Mouse (Mus musculus) thymus, adult 2 months (tissue): ENCODE measurements around the gene Dscam. TPM values are rescaled to one million over a fixed set of nuclear protein-coding genes. Genes with fewer than 3 reads are reported as not detected.

Experiments used
- DNase-seq: peaks from one replicate; pipeline ENCODE4 v3.0.0; 2021
- H3K27ac ChIP-seq: fragments of 200-500 bp; 2 replicates; pipeline ENCODE4 v1.5.1; 2012; ENCODE audit warnings: low read length, control low read depth; ENCODE audit not compliant: control insufficient read depth, insufficient read depth
- H3K27me3 ChIP-seq: fragments of 200-500 bp; 2 replicates; pipeline ENCODE4 v1.6.1; 2012; ENCODE audit warnings: mild to moderate bottlenecking, low read length, moderate library complexity, mixed read lengths; ENCODE audit not compliant: control insufficient read depth, insufficient read depth
- H3K36me3 ChIP-seq: fragments of 200-500 bp; 2 replicates; pipeline ENCODE4 v1.6.1; 2012; ENCODE audit warnings: mild to moderate bottlenecking, low read length, moderate library complexity; ENCODE audit not compliant: control insufficient read depth, insufficient read depth
- H3K4me1 ChIP-seq: fragments of 200-500 bp; replicated peaks from 2 replicates; pipeline ENCODE4 v1.6.1; 2012; ENCODE audit warnings: low read length; ENCODE audit not compliant: control insufficient read depth, insufficient read depth
- H3K4me3 ChIP-seq: fragments of 200-500 bp; 2 replicates; pipeline ENCODE4 v1.5.1; 2012; ENCODE audit warnings: mild to moderate bottlenecking, low read length, control low read depth, moderate library complexity; ENCODE audit not compliant: control insufficient read depth, insufficient read depth
- CTCF ChIP-seq: fragments of 200-500 bp; IDR thresholded peaks from 2 replicates; pipeline ENCODE4 v1.5.1; 2012; ENCODE audit warnings: mild to moderate bottlenecking, control low read depth, low read length, moderate library complexity, borderline replicate concordance; ENCODE audit not compliant: control insufficient read depth, poor library complexity, insufficient read depth; ENCODE audit errors: extremely low read depth
- POLR2A ChIP-seq: fragments of 200-500 bp; IDR thresholded peaks from 2 replicates; pipeline ENCODE4 v1.6.1; 2012; ENCODE audit warnings: mild to moderate bottlenecking, low read length, control low read depth, moderate library complexity; ENCODE audit not compliant: control insufficient read depth, poor library complexity, insufficient read depth; ENCODE audit errors: extremely low read depth
- WGBS: fragments of 180-500 bp; shearing (Covaris S2); methylation state at CpG from one replicate; pipeline ENCODE4 v1.1.7; 2018; 5-methylcytosine and 5-hydroxymethylcytosine counted together
- polyA plus RNA-seq: library from polyadenylated mRNA; depleted of rRNA; stranded (reverse); fragments of >200 nt; gene quantifications from 2 replicates; pipeline ENCODE4 v1.2.3, GENCODE M21; 2012

The Dscam gene
- polyA plus RNA-seq, 1 experiment, result 0.28 TPM

DNA sequence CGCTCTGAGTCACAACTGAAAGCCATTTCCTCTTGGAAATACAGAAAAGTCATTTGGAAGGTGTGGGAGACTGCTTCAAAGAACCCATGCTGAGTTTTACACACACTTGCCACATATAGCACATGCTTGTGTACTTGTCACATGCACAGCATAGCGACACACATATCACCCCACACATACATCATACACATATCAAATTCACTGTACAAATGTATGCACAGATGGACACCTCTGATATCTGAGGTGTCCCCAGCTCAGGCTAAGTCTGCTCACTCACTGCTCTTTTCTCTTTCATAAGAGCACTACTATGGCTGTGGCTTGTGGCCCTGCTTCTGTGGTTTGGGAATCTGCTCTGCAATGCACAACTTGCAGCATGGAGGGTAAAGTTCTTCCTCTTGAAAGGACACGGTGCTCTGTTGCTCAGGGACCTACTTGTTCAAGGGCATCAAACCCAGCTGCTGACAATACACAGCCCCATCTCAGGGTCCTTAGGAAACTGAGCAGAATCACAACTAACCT, 137.0 kb downstream of the Dscam start:
- no peak for TF ChIP-seq POLR2A
- no peak for TF ChIP-seq CTCF
- no peak overlapping the region for H3K27ac ChIP-seq
- H3K36me3 ChIP-seq, result no peaks in the 10 kb centered on the region
- WGBS, result 63% methylated on average over 3 of the region's 3 CpGs
- no peak overlapping the region for H3K4me3 ChIP-seq
- H3K27me3 ChIP-seq, result no peaks in the 10 kb centered on the region
- H3K4me1 ChIP-seq, result no peaks in the 10 kb centered on the region
- DNase-seq, result no peak

- 86% methylated on average over 1 of the region's 1 CpGs for WGBS
- Histone ChIP-seq H3K4me1 (no peaks in the 10 kb centered on the region), H3K27me3 (no peaks in the 10 kb centered on the region), H3K36me3 (no peaks in the 10 kb centered on the region), H3K4me3 (no peak overlapping the region), H3K27ac (no peak overlapping the region)
- TF ChIP-seq POLR2A (no peak), CTCF (no peak)
- DNase-seq, result no peak
Measured at GRCm38 (mm10) chr16:97027701-97028100, 142.9 kb downstream of the Dscam start.

GRCm38 (mm10) chr16:97026803-97027202, 143.7 kb downstream of the Dscam start:
- no peak for DNase-seq
- WGBS, result 98% methylated on average over 5 of the region's 5 CpGs
- Histone ChIP-seq H3K4me1 (no peaks in the 10 kb centered on the region), H3K36me3 (no peaks in the 10 kb centered on the region), H3K27ac (no peak overlapping the region), H3K27me3 (no peaks in the 10 kb centered on the region), H3K4me3 (no peak overlapping the region)
- no peak for TF ChIP-seq CTCF
- no peak for TF ChIP-seq POLR2A

DNA sequence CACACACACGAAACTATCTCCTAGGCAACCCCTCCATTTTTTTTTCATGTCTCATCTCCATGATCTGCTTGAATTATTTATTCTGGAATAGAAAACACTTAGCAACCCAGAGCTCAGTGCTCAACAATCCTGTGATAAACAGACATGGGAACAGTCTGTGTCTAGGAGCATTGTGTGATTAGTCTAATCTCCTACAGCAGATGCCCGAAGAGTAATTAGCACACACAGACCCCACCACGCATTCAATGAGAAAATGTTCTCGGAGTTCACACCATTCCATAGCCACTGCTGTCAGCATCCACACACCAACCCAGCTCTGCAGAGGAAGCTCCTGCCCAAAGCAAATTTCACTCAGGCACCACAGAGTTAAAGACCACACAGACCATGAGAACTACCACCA, 146.1 kb downstream of the Dscam start:
- TF ChIP-seq POLR2A, result no peak
- no peak for TF ChIP-seq CTCF
- Histone ChIP-seq H3K4me3 (no peak overlapping the region), H3K36me3 (no peaks in the 10 kb centered on the region), H3K27me3 (no peaks in the 10 kb centered on the region), H3K4me1 (no peaks in the 10 kb centered on the region), H3K27ac (no peak overlapping the region)
- WGBS, result 86% methylated on average over 4 of the region's 4 CpGs
- no peak for DNase-seq

DNA sequence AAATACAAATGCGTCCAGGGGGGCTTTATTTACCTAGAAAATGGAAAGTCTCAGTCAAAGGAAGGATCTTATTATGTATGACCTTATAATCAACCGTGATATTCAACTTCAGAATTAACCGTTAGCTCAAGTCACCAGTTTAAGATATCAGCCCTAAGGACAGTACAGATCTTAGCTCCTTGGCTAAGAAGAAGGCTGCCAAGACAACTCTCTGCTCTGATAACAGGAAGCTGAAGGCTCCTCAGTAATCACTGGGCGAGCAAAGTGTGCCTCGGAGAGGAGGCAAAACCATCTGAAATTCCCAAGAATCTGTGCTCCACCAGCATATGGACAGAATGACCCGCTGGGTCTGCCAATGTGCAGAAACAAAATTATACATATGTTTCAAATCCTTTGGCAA, 149.1 kb downstream of the Dscam start:
- Histone ChIP-seq H3K27me3 (no peaks in the 10 kb centered on the region), H3K4me1 (no peaks in the 10 kb centered on the region), H3K27ac (no peak overlapping the region), H3K4me3 (no peak overlapping the region), H3K36me3 (no peaks in the 10 kb centered on the region)
- 97% methylated on average over 6 of the region's 6 CpGs for WGBS
- TF ChIP-seq CTCF (no peak), POLR2A (no peak)
- DNase-seq, result no peak

DNA sequence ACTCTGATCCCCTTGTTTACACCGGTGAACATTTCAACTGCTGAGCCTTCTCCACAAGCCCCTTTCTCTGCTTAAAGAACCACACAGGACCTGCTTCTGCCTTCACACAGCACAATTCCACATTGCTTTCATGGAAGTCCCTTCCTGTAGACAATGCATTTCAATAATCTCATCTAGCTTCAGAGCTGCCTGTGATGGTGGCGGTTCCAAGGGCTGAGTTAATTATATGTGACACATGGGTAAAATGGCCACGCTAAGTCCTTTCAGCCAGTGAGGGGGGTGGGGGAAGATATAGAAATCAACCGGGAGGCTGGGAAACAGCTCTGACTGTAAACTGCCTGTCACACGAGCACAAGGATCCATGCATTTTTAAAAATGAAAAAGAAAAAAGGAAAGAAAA, 152.2 kb downstream of the Dscam start:
- Histone ChIP-seq H3K4me1 (no peaks in the 10 kb centered on the region), H3K27ac (no peak overlapping the region), H3K4me3 (no peak overlapping the region), H3K36me3 (no peaks in the 10 kb centered on the region), H3K27me3 (no peaks in the 10 kb centered on the region)
- WGBS, result 94% methylated on average over 5 of the region's 5 CpGs
- DNase-seq, result no peak
- no peak for TF ChIP-seq POLR2A
- TF ChIP-seq CTCF, result no peak

- TF ChIP-seq CTCF (no peak), POLR2A (no peak)
Measured at GRCm38 (mm10) chr16:97017171-97017738, 153.3 kb downstream of the Dscam start.

More at GRCm38 (mm10) chr16:97017171-97017738, 153.3 kb downstream of the Dscam start:
- Histone ChIP-seq H3K27me3 (no peaks in the 10 kb centered on the region), H3K27ac (no peak overlapping the region), H3K36me3 (no peaks in the 10 kb centered on the region), H3K4me1 (no peaks in the 10 kb centered on the region), H3K4me3 (no peak overlapping the region)
- DNase-seq, result no peak
- 94% methylated on average over 3 of the region's 3 CpGs for WGBS
